Mouse (Mus musculus) 416B (cell line): ENCODE results near the gene Tpcn2.

ENCODE experiments used
- DNase-seq: peaks from one replicate; pipeline ENCODE4 v3.0.0; 2011; ENCODE audit warnings: low read depth

The Tpcn2 gene

GRCm38 (mm10) chr7:145299562-145300320 is 15.9 kb upstream of the Tpcn2 start:
- no peak for DNase-seq

DNA sequence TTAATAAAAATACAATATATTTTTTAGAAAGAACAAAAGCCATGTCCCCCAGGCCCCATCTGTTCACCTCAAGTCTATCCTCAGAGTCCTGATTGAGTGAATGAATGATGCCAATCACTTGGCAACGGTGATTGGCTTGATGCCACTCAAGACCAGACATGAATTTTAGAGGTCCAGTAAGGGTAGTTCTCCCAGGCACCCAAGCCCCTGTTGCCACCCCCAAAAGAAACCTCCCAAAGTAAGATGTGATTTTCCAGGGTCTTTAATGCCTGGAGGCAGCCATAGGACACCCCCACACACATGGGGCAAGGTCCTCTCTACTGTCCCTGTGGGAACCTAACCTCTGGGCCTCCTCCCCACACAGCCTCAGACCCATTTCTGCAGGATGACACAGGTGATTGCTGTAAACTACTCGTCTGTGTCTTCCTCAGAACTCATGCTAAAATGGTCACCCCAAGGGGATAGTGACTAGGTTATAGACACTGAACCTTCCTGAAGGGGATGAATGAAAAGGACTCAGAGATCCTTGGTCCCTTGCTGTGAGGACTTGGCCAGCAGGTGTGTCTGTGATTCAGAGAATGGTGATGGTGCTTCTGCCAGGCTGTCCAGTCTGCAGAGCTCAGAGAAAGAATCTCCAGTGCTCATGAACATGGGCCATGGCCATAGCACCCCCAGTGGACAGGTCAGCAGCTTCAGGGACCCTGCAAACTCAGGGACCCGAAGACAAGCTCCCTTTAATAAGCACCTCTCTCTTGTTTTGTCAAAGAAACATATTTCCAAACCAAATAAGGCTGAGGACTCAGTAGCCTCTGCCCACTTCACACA is 15.1 kb upstream of the Tpcn2 start:
- no peak for DNase-seq

DNA sequence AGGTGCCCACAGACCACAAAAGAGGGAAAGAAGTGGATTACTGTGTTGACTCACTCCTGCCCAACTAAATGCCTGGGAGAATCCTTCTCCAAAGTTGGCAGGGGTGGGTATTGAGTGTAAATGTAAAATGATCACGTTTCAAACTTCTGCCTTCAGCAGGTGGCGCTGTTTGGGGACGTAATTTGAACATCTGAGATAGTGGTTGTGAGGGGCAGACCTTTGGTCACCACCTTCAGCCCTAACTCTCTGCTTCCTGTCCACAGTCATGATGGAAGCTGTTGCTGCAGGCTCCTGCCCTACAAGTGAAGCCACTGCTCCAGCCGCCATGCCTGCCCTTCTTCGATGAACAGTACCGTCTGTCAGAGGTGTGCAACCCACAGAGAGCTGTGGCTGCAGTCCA is 10.0 kb upstream of the Tpcn2 start:
- peak; percentile 59 for DNase-seq

DNA sequence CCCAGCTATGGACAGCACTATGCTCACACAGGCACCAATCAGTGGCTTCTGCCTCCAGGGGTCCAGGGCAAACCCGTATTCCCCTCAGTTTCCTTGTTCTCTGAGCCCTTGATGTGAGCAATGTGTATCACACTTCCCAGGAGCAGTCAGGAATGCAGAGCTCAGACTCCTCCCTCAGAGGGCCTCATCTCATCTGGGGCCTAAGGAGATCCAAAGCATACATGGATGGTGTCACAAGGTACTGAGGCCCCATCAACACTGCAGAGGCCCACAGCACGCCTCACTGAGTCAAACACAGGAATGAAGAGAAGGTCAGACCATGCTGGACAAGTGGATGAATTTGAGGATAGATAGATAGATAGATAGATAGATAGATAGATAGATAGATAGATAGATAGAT is 8.9 kb upstream of the Tpcn2 start:
- DNase-seq = no peak

GRCm38 (mm10) chr7:145291847-145292246 is 8.0 kb upstream of the Tpcn2 start:
- DNase-seq = no peak

DNA sequence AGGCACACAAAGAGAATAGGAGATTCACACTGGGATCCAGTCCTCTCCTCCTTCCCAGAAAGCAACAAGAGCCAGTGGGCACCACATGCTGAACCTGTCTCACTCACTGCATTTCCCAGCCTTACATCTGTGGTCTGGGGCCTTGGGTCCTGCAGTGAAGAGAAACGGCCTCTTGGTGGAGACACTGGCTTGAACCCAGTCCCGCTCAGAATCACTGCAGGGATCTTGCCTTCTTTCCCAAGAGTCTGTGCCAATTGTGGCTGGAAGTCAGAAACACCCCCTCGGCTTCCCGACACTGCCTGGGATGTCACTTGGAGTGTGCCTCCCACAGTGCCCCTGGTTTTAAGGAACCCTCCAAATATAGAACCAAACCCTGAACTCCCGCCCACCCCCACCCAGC is 5.5 kb upstream of the Tpcn2 start:
- peak; percentile 47 for DNase-seq

- DNase-seq = no peak
Measured at GRCm38 (mm10) chr7:145287410-145287809, 3.6 kb upstream of the Tpcn2 start.

GRCm38 (mm10) chr7:145285476-145285875 is 1.7 kb upstream of the Tpcn2 start:
- DNase-seq = no peak

DNA sequence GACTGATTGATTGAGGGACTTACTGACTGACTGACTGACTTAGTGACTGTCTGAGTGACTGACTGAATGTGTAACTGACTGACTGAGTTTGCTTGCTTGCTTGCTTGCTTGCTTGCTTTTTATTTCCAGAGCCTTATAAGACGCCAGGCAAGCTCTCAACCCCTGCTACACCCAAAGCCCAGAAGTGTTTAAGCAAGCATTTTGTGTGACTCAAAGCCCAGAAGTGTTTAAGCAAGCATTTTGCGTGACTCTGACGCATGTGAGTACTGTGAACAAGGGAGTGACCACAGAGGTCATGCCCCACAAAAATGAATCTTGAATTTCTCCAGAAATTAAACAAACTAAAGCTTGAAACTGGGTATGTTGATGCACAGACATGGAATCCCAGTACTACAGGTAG is 482 bp upstream of the Tpcn2 start:
- no peak for DNase-seq

DNA sequence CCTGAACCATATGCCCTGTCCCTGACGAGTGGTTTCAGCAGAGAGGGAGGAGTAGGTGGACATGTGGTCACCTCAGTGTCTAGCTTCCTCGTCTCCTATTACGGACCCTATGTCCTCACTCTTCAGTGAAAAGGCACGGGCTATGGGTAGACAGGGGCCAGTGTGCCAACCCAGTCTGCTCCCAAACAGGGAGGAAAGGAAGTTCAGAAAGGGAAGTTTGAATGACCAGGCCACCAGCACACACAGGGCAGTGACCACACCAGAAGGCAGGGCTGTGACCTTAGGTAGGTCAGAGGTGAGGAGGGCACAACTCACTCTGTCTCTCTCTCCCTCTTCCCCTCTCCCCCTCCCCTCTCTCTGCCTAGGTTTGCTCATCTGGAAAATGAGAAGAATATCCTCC is 770 bp downstream of the Tpcn2 start:
- DNase-seq = peak; percentile 39

DNA sequence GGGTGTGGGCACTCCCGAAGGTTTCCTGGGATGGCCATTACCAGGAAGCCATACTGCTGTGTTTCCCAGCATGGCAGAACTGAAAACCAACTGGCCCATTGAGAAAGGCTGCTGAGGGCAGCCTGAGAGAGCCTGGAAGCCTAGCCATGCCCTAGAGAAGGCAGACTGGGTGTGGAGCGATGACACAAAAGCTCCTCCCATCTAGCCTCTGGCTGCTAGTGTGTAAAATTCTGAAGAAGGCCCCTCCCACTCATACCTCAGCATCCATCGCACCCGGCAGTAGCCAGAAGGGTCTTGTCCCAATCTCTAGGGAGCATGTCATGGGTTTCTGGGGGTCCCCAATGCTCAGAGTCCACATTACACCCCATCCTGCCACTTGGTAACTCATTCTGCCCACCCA is 2.4 kb downstream of the Tpcn2 start:
- DNase-seq = no peak

DNA sequence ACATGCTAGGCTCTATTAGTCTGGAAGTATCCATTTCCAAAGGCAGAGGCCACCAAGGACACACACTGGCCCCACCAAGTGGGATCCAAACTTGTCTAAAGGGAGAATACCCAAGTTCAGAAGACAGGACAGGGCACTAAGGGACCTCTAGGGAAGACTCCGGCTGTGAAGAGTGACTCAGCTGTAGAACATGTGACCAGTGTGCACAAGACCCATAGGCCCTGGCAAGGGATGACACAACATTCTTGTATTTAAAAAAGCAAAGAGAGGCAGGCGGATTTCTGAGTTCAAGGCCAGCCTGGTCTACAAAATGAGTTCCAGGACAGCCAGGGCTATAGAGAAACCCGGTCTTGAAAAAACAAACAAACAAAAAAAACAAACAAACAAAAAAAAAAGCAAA is 8.3 kb downstream of the Tpcn2 start:
- peak; percentile 37 for DNase-seq

DNA sequence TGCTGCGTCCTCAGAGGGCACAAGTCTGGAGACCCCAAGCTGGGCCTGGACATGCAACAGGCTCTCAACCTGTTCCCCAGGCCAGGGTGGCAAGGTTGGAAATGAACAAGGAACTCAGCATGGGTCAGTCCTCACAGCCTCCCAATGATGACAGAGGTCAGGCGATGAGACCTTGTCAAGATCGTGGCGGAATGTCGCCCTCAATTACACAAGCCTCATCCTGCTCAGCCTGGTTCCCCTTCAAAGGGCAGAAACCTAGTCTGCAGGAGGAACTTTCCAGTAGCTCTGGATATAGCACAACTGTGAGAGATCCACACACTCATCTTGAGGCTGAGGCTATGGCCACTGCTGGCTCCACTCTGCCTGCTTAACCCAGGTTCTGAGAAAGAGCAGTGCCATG is 12.9 kb downstream of the Tpcn2 start:
- no peak for DNase-seq

GRCm38 (mm10) chr7:145268890-145269289 is 14.9 kb downstream of the Tpcn2 start:
- no peak for DNase-seq

- DNase-seq = no peak
Measured at GRCm38 (mm10) chr7:145266011-145266410, 17.8 kb downstream of the Tpcn2 start.

- no peak for DNase-seq
Measured at GRCm38 (mm10) chr7:145264202-145264601, 19.6 kb downstream of the Tpcn2 start.

GRCm38 (mm10) chr7:145256092-145256491 is 27.7 kb downstream of the Tpcn2 start:
- DNase-seq = no peak

DNA sequence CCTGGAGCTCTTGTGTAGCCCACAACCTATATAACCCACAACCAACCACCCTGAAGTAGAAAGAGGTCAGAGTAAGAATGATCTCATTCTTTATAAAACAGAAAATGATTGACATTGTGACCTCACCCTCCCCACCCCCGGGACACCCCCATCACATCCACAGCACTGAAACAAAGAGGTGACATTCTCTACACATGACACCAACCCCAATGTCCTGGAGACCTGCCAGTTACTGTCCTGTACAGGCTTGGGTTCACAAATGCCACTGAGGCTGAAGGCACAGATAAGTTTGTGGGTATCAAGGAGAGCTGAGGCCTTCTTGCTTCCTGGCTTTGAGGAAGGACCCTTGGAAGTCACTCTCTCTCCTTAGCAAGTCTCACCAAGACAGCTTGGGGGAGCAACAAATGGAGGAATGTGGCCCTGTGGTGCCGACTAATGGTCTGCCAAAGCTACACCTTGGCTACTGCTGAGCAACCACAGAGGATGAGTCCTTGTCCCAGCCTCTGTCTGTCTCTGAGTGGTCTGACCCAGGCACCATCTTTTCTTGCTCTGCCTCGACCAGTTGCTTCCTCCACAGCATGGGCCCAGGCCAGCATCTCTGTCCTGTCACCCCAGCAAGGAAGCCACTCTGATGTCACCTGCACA is 29.7 kb downstream of the Tpcn2 start:
- no peak for DNase-seq

GRCm38 (mm10) chr7:145252715-145253476 is 30.9 kb downstream of the Tpcn2 start:
- DNase-seq = peak; percentile 79

GRCm38 (mm10) chr7:145250225-145250624 is 33.6 kb downstream of the Tpcn2 start:
- DNase-seq = no peak

DNA sequence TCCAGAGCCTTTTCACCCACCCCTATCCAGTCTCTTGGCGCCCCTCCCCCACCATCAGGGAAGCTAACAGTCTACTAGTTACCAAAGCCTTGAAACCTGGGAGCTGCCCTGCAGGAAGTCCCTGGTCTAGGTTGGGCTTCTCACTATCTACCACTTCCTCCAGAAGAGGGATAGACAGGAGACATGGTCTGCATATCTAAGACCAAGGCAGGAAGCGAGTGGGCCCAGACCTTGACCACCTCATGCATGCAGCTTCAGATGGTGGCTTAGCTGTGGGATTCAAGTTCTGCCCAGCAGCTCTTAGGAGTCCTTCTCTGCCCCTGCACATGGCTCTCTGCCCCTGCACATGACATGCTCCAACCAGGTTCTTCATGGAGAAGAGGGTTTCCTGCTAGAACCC is 34.9 kb downstream of the Tpcn2 start:
- DNase-seq = peak; percentile 91
